Mouse (Mus musculus) bone marrow macrophage, adult 2 months (primary cell): Measurements from ENCODE around the gene Sgce.

Experiments used
- CTCF ChIP-seq: IDR thresholded peaks from 2 replicates; pipeline ENCODE4 v1.5.1; 2012; ENCODE audit warnings: low read depth, mild to moderate bottlenecking, low read length, moderate library complexity
- POLR2A ChIP-seq: IDR thresholded peaks from 2 replicates; pipeline ENCODE4 v1.6.1; 2012; ENCODE audit warnings: mild to moderate bottlenecking, low read depth, low read length, borderline replicate concordance

GRCm38 (mm10) chr6:4694672-4695231 lies 52.3 kb downstream of the Sgce start:
- TF ChIP-seq CTCF (no peak), POLR2A (no peak)
